Mouse (Mus musculus) heart, adult 2 months (tissue): ENCODE data around the gene Dach1. TPM values are rescaled to one million over a fixed set of nuclear protein-coding genes. Genes with fewer than 3 reads are reported as not detected.

ENCODE experiments used
- DNase-seq, 2 experiments: peaks; one replicate each; pipeline ENCODE4 v3.0.0; 2021
- H3K27ac ChIP-seq: fragments of 200-600 bp; 2 replicates; pipeline ENCODE4 v1.8.1; 2022
- H3K27me3 ChIP-seq: fragments of 200-500 bp; 2 replicates; pipeline ENCODE4 v1.6.1; 2012; ENCODE audit warnings: mild to moderate bottlenecking, low read length, inconsistent platforms, mixed read lengths; ENCODE audit not compliant: control insufficient read depth, insufficient read depth
- H3K36me3 ChIP-seq: fragments of 200-500 bp; 2 replicates; pipeline ENCODE4 v1.6.1; 2012; ENCODE audit warnings: low read length, inconsistent platforms; ENCODE audit not compliant: control insufficient read depth, insufficient read depth
- H3K4me1 ChIP-seq: fragments of 200-500 bp; 2 replicates; pipeline ENCODE4 v1.6.1; 2011; ENCODE audit warnings: low read length; ENCODE audit not compliant: control insufficient read depth, insufficient read depth
- H3K4me3 ChIP-seq: fragments of 200-600 bp; 2 replicates; pipeline ENCODE4 v1.8.1; 2022
- H3K79me2 ChIP-seq: fragments of 200-500 bp; replicated peaks from 2 replicates; pipeline ENCODE4 v1.6.1; 2012; ENCODE audit warnings: mild to moderate bottlenecking, inconsistent platforms, low read length, moderate library complexity, mixed read lengths; ENCODE audit not compliant: control insufficient read depth, insufficient read depth
- H3K9ac ChIP-seq: fragments of 200-500 bp; 2 replicates; pipeline ENCODE4 v1.6.1; 2012; ENCODE audit warnings: low read depth, mild to moderate bottlenecking, control low read depth, inconsistent platforms, low read length, mixed read lengths
- CTCF ChIP-seq: fragments of 200-600 bp; IDR thresholded peaks from 2 replicates; pipeline ENCODE4 v1.8.1; 2022; ENCODE audit warnings: antibody characterized with exemption, mild to moderate bottlenecking, moderate library complexity
- EP300 ChIP-seq: fragments of 200-500 bp; IDR thresholded peaks from 2 replicates; pipeline ENCODE4 v1.6.1; 2011; ENCODE audit warnings: low read depth, low read length, control low read depth; ENCODE audit not compliant: insufficient read depth
- POLR2A ChIP-seq: fragments of 200-500 bp; IDR thresholded peaks from 2 replicates; pipeline ENCODE4 v1.6.1; 2011; ENCODE audit warnings: mild to moderate bottlenecking, low read depth, low read length, control low read depth; ENCODE audit not compliant: insufficient read depth
- WGBS: fragments of 180-500 bp; shearing (Covaris S2); methylation state at CpG from one replicate; pipeline ENCODE4 v1.1.7; 2018; 5-methylcytosine and 5-hydroxymethylcytosine counted together
- intact Hi-C: fragments of 180-260 bp; cut with DNase I; formaldehyde crosslinking; loops from one replicate; pipeline ENCODE4 v1.15.1; 2025
- polyA plus RNA-seq: library from polyadenylated mRNA; depleted of rRNA; stranded (reverse); fragments of >200 nt; gene quantifications from 2 replicates; pipeline ENCODE4 v1.2.3, GENCODE M21; 2012
- total RNA-seq, 2 experiments: library from RNA; stranded (reverse); gene quantifications; 2 replicates each; pipeline ENCODE4 v1.2.3; 2021

Gene Dach1
- total and polyA plus RNA-seq, 3 experiments, result 2.7 to 8.4 (median 7.7) TPM

DNA sequence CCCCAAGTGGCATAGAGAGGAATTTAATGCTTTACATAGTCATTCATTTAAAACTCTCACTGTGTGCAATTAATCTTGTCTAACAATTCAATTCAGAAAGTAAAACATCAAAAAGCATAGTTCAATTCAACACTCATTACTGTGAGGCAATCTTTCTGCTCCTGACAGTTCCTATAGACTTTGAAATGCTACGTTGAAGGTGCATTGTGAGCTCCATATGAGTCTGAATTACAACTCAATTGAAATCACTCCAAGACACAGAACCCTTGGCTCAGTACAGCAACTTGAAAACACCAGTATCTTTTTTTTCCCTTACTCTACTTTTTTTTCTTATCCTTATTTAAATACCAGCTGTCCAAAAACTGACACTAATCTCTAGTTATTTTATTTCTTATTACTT, 193.5 kb downstream of the Dach1 start:
- Histone ChIP-seq H3K27ac (no peak overlapping the region), H3K27me3 (no peaks in the 10 kb centered on the region), H3K4me1 (no peaks in the 10 kb centered on the region), H3K79me2 (no peaks in the 10 kb centered on the region), H3K36me3 (peaks cover 2% of the 10 kb centered on the region; the same call in 1 of the 2 replicates), H3K9ac (no peak overlapping the region), H3K4me3 (no peak overlapping the region)
- no peak for TF ChIP-seq CTCF
- no peak for TF ChIP-seq POLR2A
- intact Hi-C loops, result no loop called here
- DNase-seq, result no peak
- 56% methylated on average over 1 of the region's 1 CpGs for WGBS

DNA sequence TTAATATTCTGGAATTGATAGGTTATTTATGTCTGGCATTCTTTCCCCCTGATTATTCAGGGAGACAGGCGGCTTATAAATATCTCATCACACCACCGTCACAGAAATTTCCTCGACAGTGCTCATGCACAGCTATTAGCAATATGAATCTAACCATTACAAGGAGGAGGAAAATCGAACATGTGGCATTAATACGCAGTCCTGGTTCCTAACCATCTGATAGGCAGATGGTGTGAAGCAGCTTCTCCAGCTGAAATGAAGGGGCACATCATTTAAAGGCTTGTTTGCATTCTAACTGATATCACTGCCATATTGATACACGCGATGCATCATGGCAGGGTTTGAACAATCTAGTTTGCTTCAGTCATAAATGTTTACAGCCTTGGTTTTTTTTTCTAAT, 194.1 kb downstream of the Dach1 start:
- no peak for DNase-seq
- Histone ChIP-seq H3K79me2 (no peaks in the 10 kb centered on the region), H3K36me3 (peaks cover 4% of the 10 kb centered on the region), H3K4me3 (no peak overlapping the region), H3K27ac (no peak overlapping the region), H3K27me3 (no peaks in the 10 kb centered on the region), H3K9ac (no peak overlapping the region), H3K4me1 (no peaks in the 10 kb centered on the region; the same call in 1 of the 2 replicates)
- TF ChIP-seq POLR2A (no peak), CTCF (no peak), EP300 (no peak)
- WGBS, result 86% methylated on average over 7 of the region's 7 CpGs
- intact Hi-C loops, result no loop called here

DNA sequence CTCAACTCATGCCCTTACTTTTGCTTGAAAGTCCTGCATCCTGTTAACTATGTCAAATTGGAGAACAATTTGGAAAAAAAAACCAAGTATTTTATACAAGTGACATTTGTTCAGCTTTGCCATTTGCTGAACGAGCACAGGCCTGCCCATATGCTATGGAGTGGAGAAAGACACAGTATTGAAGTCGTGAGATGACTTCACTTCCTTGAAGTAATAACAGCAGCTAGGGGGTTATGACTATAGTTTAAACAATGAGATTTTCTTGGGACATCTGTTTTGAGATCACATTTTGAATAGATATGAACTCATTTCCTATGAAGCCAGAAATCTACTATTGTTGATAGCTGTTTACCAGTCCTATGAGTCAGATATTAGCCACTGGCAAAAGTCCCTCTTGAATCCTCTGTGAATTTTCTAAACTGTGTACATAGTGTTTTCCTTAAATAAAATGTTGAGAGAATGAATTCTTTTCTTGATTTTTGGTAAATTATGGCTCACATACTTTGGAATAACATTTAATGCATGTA, 205.0 kb downstream of the Dach1 start:
- Histone ChIP-seq H3K27me3 (no peaks in the 10 kb centered on the region), H3K9ac (no peak overlapping the region), H3K36me3 (no peaks in the 10 kb centered on the region; the same call in 1 of the 2 replicates), H3K4me1 (no peaks in the 10 kb centered on the region), H3K27ac (peak overlapping the region; percentile 3; the same call in 1 of the 2 replicates), H3K4me3 (no peak overlapping the region), H3K79me2 (no peaks in the 10 kb centered on the region)
- no peak for TF ChIP-seq CTCF
- no peak for TF ChIP-seq POLR2A
- no peak for TF ChIP-seq EP300
- intact Hi-C loops, result no loop called here
- no peak for DNase-seq
- WGBS, result 37% methylated on average over 2 of the region's 2 CpGs

DNA sequence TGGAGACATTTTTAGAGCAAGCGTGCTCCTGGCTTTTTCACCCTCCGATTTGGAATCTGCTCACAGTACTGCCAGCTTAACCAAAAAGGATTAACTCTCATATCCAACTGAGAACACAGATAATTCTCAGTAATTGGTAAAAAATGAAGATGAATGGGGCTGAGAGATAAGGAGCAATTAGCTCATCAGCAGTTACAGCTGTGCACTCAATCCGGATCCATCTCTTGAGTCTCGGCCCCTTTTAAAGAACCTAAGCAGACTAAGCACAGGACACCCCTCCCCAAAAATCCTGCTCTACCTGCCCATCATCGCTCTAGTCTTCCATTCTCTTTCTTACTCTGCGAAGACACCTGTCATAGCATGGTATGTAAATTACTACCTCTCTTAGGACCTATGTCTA, 205.9 kb downstream of the Dach1 start:
- Histone ChIP-seq H3K27ac (no peak overlapping the region), H3K9ac (no peak overlapping the region), H3K4me3 (no peak overlapping the region), H3K27me3 (no peaks in the 10 kb centered on the region), H3K4me1 (no peaks in the 10 kb centered on the region), H3K79me2 (no peaks in the 10 kb centered on the region), H3K36me3 (no peaks in the 10 kb centered on the region; the same call in 1 of the 2 replicates)
- WGBS, result 91% methylated on average over 6 of the region's 6 CpGs
- intact Hi-C loops, result no loop called here
- no peak for TF ChIP-seq POLR2A
- TF ChIP-seq CTCF, result no peak
- no peak for TF ChIP-seq EP300
- no peak for DNase-seq

DNA sequence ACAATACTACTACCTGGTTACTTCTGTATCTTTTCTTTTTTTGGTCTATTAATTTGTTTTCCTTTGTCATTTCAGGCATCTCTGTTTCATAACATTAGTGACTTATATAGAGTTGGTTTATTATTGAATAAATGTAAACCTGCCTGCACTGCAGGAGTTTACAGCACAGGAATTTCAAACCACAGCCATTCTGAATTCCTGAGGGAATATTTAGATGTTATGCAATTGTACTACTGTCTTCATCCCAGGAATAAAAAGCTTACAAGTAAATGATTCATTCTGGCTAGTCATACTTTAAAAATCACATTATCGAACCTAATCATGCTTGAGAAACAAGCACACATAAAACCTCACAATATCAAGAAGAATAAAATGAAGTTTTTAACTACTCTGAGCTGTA, 213.2 kb downstream of the Dach1 start:
- H3K9ac ChIP-seq, result no peak overlapping the region
- DNase-seq, result no peak
- no peaks in the 10 kb centered on the region for H3K79me2 ChIP-seq
- no peak overlapping the region for H3K27ac ChIP-seq
- 76% methylated on average over 1 of the region's 1 CpGs for WGBS
- no peaks in the 10 kb centered on the region for H3K27me3 ChIP-seq
- no peaks in the 10 kb centered on the region for H3K4me1 ChIP-seq
- H3K4me3 ChIP-seq, result no peak overlapping the region
- TF ChIP-seq EP300 (no peak), CTCF (no peak), POLR2A (no peak)
- intact Hi-C loops, result no loop called here
- H3K36me3 ChIP-seq, result no peaks in the 10 kb centered on the region

DNA sequence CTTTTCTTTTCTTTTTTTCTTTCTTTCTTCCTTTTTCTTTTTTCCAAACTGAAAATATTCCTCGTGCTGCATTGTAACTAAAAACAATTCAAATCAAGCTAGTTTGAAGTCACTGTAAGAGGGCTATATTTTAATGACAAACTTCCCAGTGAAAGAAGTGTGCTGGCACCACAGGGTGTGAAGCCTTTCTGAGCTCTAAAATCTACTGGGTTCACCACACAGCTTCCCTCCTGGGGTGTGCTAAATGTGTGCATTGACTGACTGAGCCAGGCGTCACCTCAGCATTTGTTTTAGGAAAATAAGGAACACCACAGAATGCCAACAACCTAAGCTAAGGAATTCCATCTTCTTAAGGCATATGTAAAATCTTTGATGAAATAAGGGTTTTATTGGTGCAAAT, 224.1 kb downstream of the Dach1 start:
- H3K27ac ChIP-seq, result no peak overlapping the region
- H3K79me2 ChIP-seq, result no peaks in the 10 kb centered on the region
- TF ChIP-seq CTCF, result no peak
- no peak for TF ChIP-seq POLR2A
- no peak for TF ChIP-seq EP300
- H3K4me3 ChIP-seq, result no peak overlapping the region
- DNase-seq, result no peak
- H3K36me3 ChIP-seq, result no peaks in the 10 kb centered on the region
- intact Hi-C loops, result no loop called here
- no peaks in the 10 kb centered on the region for H3K4me1 ChIP-seq
- H3K9ac ChIP-seq, result no peak overlapping the region
- 55% methylated on average over 2 of the region's 2 CpGs for WGBS
- no peaks in the 10 kb centered on the region for H3K27me3 ChIP-seq
